Mouse (Mus musculus): ENCODE results near the gene Il1b. TPM values are rescaled to one million over a fixed set of nuclear protein-coding genes. Genes with fewer than 3 reads are reported as not detected.

Gene Il1b
- polyA plus RNA-seq, 1 experiment from 2014 or later: not detected

GRCm38 (mm10) chr2:129403786-129404185 is 32.8 kb upstream of the Il1b start:
- no peaks in the 10 kb centered on the region for H3K4me1 ChIP-seq (ENCODE audit: control insufficient read depth, insufficient read depth, low read length)
- H3K9me3 ChIP-seq (ENCODE audit: control insufficient read depth, low read length): no peaks in the 10 kb centered on the region
- H3K4me3 ChIP-seq (ENCODE audit: low read depth, low read length): no peak overlapping the region
- H3K9ac ChIP-seq (ENCODE audit: low read length): no peak overlapping the region
- no peaks in the 10 kb centered on the region for H3K27me3 ChIP-seq (ENCODE audit: control insufficient read depth, insufficient read depth, low read length)
- no peaks in the 10 kb centered on the region for H3K36me3 ChIP-seq (ENCODE audit: control insufficient read depth, insufficient read depth, low read length)
- 93% methylated on average over 2 of the region's 2 CpGs for WGBS
- H3K27ac ChIP-seq (ENCODE audit: low read depth, low read length): no peak overlapping the region
- ATAC-seq (ENCODE audit: insufficient read depth, low FRiP score, low TSS enrichment) (no peak), DNase-seq (ENCODE audit: low spot score) (no peak)
- no peak overlapping the region for H3K4me2 ChIP-seq (ENCODE audit: low read depth)

GRCm38 (mm10) chr2:129402330-129402729 is 31.4 kb upstream of the Il1b start:
- Histone ChIP-seq H3K36me3 (ENCODE audit: control insufficient read depth, insufficient read depth, low read length) (no peaks in the 10 kb centered on the region), H3K27me3 (ENCODE audit: control insufficient read depth, insufficient read depth, low read length) (no peaks in the 10 kb centered on the region), H3K9ac (ENCODE audit: low read length) (no peak overlapping the region), H3K4me2 (ENCODE audit: low read depth) (no peak overlapping the region), H3K4me1 (ENCODE audit: control insufficient read depth, insufficient read depth, low read length) (no peaks in the 10 kb centered on the region), H3K27ac (ENCODE audit: low read depth, low read length) (no peak overlapping the region), H3K9me3 (ENCODE audit: control insufficient read depth, low read length) (no peaks in the 10 kb centered on the region), H3K4me3 (ENCODE audit: low read depth, low read length) (no peak overlapping the region)
- 86% methylated on average over 3 of the region's 3 CpGs for WGBS
- DNase-seq (ENCODE audit: low spot score) (no peak), ATAC-seq (ENCODE audit: insufficient read depth, low FRiP score, low TSS enrichment) (no peak)

GRCm38 (mm10) chr2:129401803-129402202 is 30.9 kb upstream of the Il1b start:
- Histone ChIP-seq H3K27me3 (ENCODE audit: control insufficient read depth, insufficient read depth, low read length) (no peaks in the 10 kb centered on the region), H3K4me1 (ENCODE audit: control insufficient read depth, insufficient read depth, low read length) (no peaks in the 10 kb centered on the region), H3K27ac (ENCODE audit: low read depth, low read length) (no peak overlapping the region), H3K9me3 (ENCODE audit: control insufficient read depth, low read length) (no peaks in the 10 kb centered on the region), H3K36me3 (ENCODE audit: control insufficient read depth, insufficient read depth, low read length) (no peaks in the 10 kb centered on the region), H3K4me3 (ENCODE audit: low read depth, low read length) (no peak overlapping the region), H3K9ac (ENCODE audit: low read length) (no peak overlapping the region), H3K4me2 (ENCODE audit: low read depth) (no peak overlapping the region)
- no peak for ATAC-seq (ENCODE audit: insufficient read depth, low FRiP score, low TSS enrichment)
- WGBS: 85% methylated on average over 5 of the region's 5 CpGs
- no peak for DNase-seq (ENCODE audit: low spot score)

DNA sequence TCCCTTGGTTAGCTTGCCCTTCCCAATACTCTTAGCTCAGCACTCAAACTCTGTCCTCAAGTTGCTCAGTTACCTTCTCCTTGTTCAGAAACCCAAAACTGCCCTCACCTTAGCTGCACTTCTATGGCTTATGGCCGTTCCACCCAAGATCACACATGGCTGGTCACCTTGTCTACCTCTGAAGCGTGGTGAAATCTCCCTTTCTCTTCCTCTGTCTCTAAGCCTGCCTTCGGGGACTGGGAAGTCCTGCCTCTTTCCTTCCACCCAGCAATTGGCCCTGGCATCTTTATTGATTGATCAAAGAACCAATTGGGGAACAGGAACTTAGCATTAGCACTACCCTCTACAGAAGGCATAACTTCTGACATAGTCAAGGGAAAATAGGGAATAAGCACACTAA is 27.2 kb upstream of the Il1b start:
- Histone ChIP-seq H3K4me3 (ENCODE audit: low read depth, low read length) (no peak overlapping the region), H3K27ac (ENCODE audit: low read depth, low read length) (no peak overlapping the region), H3K27me3 (ENCODE audit: control insufficient read depth, insufficient read depth, low read length) (no peaks in the 10 kb centered on the region), H3K4me2 (ENCODE audit: low read depth) (no peak overlapping the region), H3K36me3 (ENCODE audit: control insufficient read depth, insufficient read depth, low read length) (no peaks in the 10 kb centered on the region), H3K4me1 (ENCODE audit: control insufficient read depth, insufficient read depth, low read length) (no peaks in the 10 kb centered on the region), H3K9me3 (ENCODE audit: control insufficient read depth, low read length) (no peaks in the 10 kb centered on the region), H3K9ac (ENCODE audit: low read length) (no peak overlapping the region)
- DNase-seq (ENCODE audit: low spot score) (no peak), ATAC-seq (ENCODE audit: insufficient read depth, low FRiP score, low TSS enrichment) (no peak)
- 87% methylated on average over 3 of the region's 3 CpGs for WGBS

DNA sequence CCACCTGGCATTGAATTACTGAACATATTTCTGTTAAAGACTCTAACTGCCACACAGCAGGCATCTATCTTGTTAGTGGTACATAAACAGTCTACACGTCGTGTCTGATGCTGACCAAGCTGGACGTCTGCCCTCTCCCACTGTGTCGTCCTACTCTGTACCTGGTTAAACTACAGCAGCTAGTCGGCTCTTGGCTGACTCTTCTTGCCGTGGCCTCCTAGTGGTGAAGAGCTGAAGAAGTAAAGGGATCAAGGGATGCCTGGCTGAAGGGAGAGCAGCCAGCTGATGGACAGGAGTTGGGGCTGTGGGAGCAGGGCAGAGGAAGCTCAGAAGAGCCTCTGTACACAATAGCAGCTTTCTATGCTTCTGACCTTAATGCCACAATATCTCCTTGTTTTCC is 22.6 kb upstream of the Il1b start:
- H3K36me3 ChIP-seq (ENCODE audit: control insufficient read depth, insufficient read depth, low read length): no peaks in the 10 kb centered on the region
- DNase-seq (ENCODE audit: low spot score): peak; percentile 12
- H3K4me2 ChIP-seq (ENCODE audit: low read depth): no peak overlapping the region
- no peak for ATAC-seq (ENCODE audit: insufficient read depth, low FRiP score, low TSS enrichment)
- H3K4me3 ChIP-seq (ENCODE audit: low read depth, low read length): no peak overlapping the region
- no peaks in the 10 kb centered on the region for H3K9me3 ChIP-seq (ENCODE audit: control insufficient read depth, low read length)
- no peak overlapping the region for H3K9ac ChIP-seq (ENCODE audit: low read length)
- H3K4me1 ChIP-seq (ENCODE audit: control insufficient read depth, insufficient read depth, low read length): no peaks in the 10 kb centered on the region
- H3K27ac ChIP-seq (ENCODE audit: low read depth, low read length): no peak overlapping the region
- 36% methylated on average over 6 of the region's 6 CpGs for WGBS
- no peaks in the 10 kb centered on the region for H3K27me3 ChIP-seq (ENCODE audit: control insufficient read depth, insufficient read depth, low read length)

DNA sequence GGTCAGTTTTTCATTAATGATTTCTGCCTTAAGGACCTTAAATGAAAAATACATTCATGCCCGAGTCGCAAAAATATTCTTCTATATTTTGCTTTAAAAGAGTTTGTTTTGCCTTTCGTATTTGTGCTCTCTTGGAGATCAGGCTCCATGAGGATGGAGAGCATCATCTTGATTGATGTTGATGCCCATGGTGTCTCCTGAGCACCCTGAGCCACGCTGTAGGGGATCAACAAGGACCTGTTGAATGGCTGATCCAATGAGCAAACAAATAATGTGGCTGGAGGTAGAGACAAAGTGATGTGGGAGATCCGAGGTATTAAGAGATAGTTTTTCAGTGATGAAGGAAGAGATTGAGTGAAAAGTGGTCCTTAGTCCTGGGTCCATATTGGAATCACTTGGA is 19.2 kb upstream of the Il1b start:
- H3K4me3 ChIP-seq (ENCODE audit: low read depth, low read length): no peak overlapping the region
- no peak overlapping the region for H3K9ac ChIP-seq (ENCODE audit: low read length)
- no peaks in the 10 kb centered on the region for H3K9me3 ChIP-seq (ENCODE audit: control insufficient read depth, low read length)
- H3K27ac ChIP-seq (ENCODE audit: low read depth, low read length): no peak overlapping the region
- H3K4me2 ChIP-seq (ENCODE audit: low read depth): no peak overlapping the region
- H3K27me3 ChIP-seq (ENCODE audit: control insufficient read depth, insufficient read depth, low read length): no peaks in the 10 kb centered on the region
- H3K4me1 ChIP-seq (ENCODE audit: control insufficient read depth, insufficient read depth, low read length): no peaks in the 10 kb centered on the region
- no peaks in the 10 kb centered on the region for H3K36me3 ChIP-seq (ENCODE audit: control insufficient read depth, insufficient read depth, low read length)
- ATAC-seq (ENCODE audit: insufficient read depth, low FRiP score, low TSS enrichment): no peak
- WGBS: 87% methylated on average over 5 of the region's 5 CpGs
- no peak for DNase-seq (ENCODE audit: low spot score)

DNA sequence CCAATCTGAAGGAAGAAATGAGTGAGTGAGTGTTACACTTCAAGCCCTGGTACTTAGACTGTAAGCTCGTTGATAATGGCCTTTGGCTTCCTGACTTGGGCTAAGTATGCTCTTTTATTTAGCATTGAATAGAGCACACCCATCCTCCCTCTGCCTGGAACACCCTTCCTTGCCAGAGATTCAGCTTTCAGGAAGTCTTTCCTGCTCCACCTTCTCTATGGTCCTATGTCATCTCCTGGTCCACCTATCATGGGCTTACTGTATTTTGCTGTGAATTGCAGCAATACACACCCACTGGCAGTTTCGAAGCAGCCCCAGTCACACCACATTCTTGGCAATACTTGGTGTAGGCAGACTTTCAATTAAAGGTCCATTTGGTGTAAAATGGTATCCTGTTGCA is 18.4 kb upstream of the Il1b start:
- Histone ChIP-seq H3K4me3 (ENCODE audit: low read depth, low read length) (no peak overlapping the region), H3K9me3 (ENCODE audit: control insufficient read depth, low read length) (no peaks in the 10 kb centered on the region), H3K4me2 (ENCODE audit: low read depth) (no peak overlapping the region), H3K36me3 (ENCODE audit: control insufficient read depth, insufficient read depth, low read length) (no peaks in the 10 kb centered on the region), H3K27ac (ENCODE audit: low read depth, low read length) (no peak overlapping the region), H3K27me3 (ENCODE audit: control insufficient read depth, insufficient read depth, low read length) (no peaks in the 10 kb centered on the region), H3K9ac (ENCODE audit: low read length) (no peak overlapping the region), H3K4me1 (ENCODE audit: control insufficient read depth, insufficient read depth, low read length) (no peaks in the 10 kb centered on the region)
- DNase-seq (ENCODE audit: low spot score) (no peak), ATAC-seq (ENCODE audit: insufficient read depth, low FRiP score, low TSS enrichment) (no peak)
- 76% methylated on average over 2 of the region's 2 CpGs for WGBS

DNA sequence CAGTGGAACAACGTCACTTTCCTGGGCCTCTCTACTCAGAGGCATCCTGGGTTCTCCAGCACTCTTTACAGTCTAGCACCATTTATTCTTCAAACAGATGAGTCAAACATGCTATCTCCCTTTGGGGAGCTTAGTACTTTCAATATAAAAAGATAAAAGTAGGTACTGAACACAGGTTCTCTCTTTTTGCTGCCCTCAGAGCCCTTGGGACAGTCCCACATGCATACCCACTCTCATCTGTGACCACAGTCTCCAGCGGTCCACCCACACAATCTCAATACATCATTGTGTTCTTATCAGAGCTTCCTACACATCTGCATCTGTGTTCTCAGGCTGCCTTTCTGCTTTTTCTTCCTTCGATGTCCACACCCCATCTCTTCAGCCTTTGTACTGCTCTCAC is 14.4 kb upstream of the Il1b start:
- Histone ChIP-seq H3K4me3 (ENCODE audit: low read depth, low read length) (no peak overlapping the region), H3K4me1 (ENCODE audit: control insufficient read depth, insufficient read depth, low read length) (no peaks in the 10 kb centered on the region), H3K9ac (ENCODE audit: low read length) (no peak overlapping the region), H3K4me2 (ENCODE audit: low read depth) (no peak overlapping the region), H3K36me3 (ENCODE audit: control insufficient read depth, insufficient read depth, low read length) (no peaks in the 10 kb centered on the region), H3K27me3 (ENCODE audit: control insufficient read depth, insufficient read depth, low read length) (no peaks in the 10 kb centered on the region), H3K9me3 (ENCODE audit: control insufficient read depth, low read length) (no peaks in the 10 kb centered on the region), H3K27ac (ENCODE audit: low read depth, low read length) (no peak overlapping the region)
- WGBS: 94% methylated on average over 3 of the region's 3 CpGs
- DNase-seq (ENCODE audit: low spot score) (no peak), ATAC-seq (ENCODE audit: insufficient read depth, low FRiP score, low TSS enrichment) (no peak)

DNA sequence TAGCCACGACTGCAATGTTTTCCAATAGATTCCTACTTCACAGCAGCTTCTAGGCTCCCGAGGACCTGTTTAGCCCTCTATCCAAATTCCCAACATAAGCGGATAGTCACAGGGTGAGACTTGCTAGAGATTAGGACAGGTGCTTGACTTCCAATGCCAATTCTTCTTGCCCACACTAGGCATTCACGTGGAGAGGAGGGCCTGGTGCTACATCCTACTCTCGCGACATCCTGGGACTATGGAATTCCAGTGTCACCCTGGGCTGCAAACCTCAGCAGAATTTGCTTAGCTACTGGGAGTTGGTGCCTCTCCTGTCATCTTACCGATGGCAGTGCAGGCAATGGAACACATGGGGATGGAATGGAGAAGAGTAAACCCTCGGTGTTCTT is 13.3 kb upstream of the Il1b start:
- ATAC-seq (ENCODE audit: insufficient read depth, low FRiP score, low TSS enrichment) (no peak), DNase-seq (ENCODE audit: low spot score) (no peak)
- 91% methylated on average over 8 of the region's 8 CpGs for WGBS
- no peaks in the 10 kb centered on the region for H3K9me3 ChIP-seq (ENCODE audit: control insufficient read depth, low read length)
- no peak overlapping the region for H3K4me2 ChIP-seq (ENCODE audit: low read depth)
- no peaks in the 10 kb centered on the region for H3K27me3 ChIP-seq (ENCODE audit: control insufficient read depth, insufficient read depth, low read length)
- H3K4me1 ChIP-seq (ENCODE audit: control insufficient read depth, insufficient read depth, low read length): no peaks in the 10 kb centered on the region
- H3K4me3 ChIP-seq (ENCODE audit: low read depth, low read length): no peak overlapping the region
- H3K36me3 ChIP-seq (ENCODE audit: control insufficient read depth, insufficient read depth, low read length): no peaks in the 10 kb centered on the region
- H3K27ac ChIP-seq (ENCODE audit: low read depth, low read length): no peak overlapping the region
- no peak overlapping the region for H3K9ac ChIP-seq (ENCODE audit: low read length)
